Mouse (Mus musculus) small intestine, adult 2 months (tissue): Measurements from ENCODE around the gene Pfkfb3.

Source experiments
- CTCF ChIP-seq: fragments of 200-500 bp; IDR thresholded peaks from 2 replicates; pipeline ENCODE4 v1.5.1; 2012; ENCODE audit warnings: low read depth, mild to moderate bottlenecking, control low read depth, inconsistent platforms, low read length, moderate library complexity, mixed read lengths; ENCODE audit not compliant: insufficient replicate concordance, insufficient read length; ENCODE audit errors: extremely low read depth
- POLR2A ChIP-seq: fragments of 200-500 bp; IDR thresholded peaks from 2 replicates; pipeline ENCODE4 v1.6.1; 2012; ENCODE audit warnings: low read depth, mild to moderate bottlenecking, control low read depth, inconsistent platforms, low read length, moderate library complexity

DNA sequence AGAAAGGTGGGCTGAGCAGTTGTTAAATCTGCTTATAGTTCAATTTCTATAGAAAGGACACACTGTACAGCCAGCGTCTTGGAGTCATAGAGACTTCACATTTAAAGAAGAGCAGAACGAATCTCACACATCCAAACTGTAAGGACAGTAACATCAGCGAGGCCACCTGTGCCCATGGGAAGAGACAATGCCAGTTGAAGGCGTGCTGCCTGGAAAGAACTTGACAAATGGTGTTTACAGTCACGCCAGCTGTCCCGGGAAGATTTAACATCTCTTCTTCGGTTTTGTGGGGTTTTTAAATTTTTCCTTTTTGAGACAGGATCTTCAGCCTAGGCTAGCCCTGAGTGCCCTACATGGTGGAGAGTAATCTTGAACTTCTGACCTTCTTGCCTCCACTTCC lies 4.8 kb upstream of the Pfkfb3 start:
- TF ChIP-seq CTCF (no peak), POLR2A (no peak)
